In genomic region chr6:12127287-12127686, GRCm38 (mm10) we compare ENCODE assay signal across 14 mouse cellular contexts.
"Had no signal": no experiment of that assay in that cellular context is flagged by ENCODE, and none has a peak within 500 bp of the region (broad histone marks: within the 10 kb centered on the region; RNA-seq: fewer than 3 reads in every experiment).

No protein-coding gene starts in this region.

- ATAC-seq: hindbrain, postnatal 0 days had no signal

- DNase-seq: gastrocnemius, adult 2 months; gastrocnemius, postnatal 10 days; gastrocnemius, postnatal 25 days; heart, adult 18-20 months; heart, postnatal 10 days; heart, postnatal 4 days; kidney, adult 11 months; kidney, adult 2 months; kidney, adult 9 months; kidney, postnatal 14 days; kidney, postnatal 36 days; liver; liver, embryonic 13.5 days had no signal
